Mouse (Mus musculus): ENCODE data around the gene Ddi2. TPM values are rescaled to one million over a fixed set of nuclear protein-coding genes. Genes with fewer than 3 reads are reported as not detected.

Gene Ddi2
- polyA plus RNA-seq, 1 experiment from 2014 or later: 22.6 TPM

DNA sequence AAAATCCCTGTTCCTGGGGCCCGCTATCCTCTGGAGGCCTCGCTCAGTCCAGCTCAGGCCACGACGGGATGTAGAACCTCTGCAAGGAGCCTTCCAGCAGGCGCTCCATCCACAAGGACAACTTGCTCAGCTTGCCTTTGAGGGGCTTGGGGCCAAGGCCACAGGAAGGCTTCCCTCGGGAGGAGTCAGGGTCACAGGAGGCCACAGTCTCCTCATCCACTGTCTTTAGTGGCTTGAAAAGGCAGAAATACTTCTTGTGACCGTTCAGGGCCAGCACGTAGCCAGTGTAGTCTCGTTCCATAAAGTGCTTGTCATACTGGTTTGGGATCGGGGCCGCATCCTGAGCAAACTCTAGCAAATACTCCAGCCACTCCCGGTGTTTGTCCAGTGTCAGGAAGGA lies 40.3 kb upstream of the Ddi2 start:
- H3K27me3 ChIP-seq (ENCODE audit: control insufficient read depth, insufficient read depth, low read length): no peaks in the 10 kb centered on the region
- H3K9me3 ChIP-seq (ENCODE audit: control insufficient read depth, low read length): no peaks in the 10 kb centered on the region
- no peak overlapping the region for H3K4me2 ChIP-seq (ENCODE audit: low read depth, low read length, severe bottlenecking)
- DNase-seq (ENCODE audit: low spot score): no peak
- no peak overlapping the region for H3K27ac ChIP-seq (ENCODE audit: low read depth, low read length)
- peaks cover 3% of the 10 kb centered on the region; the same call in 1 of the 2 replicates for H3K36me3 ChIP-seq (ENCODE audit: control insufficient read depth, insufficient read depth, low read length)
- no peaks in the 10 kb centered on the region for H3K4me1 ChIP-seq (replicated peaks; ENCODE audit: control insufficient read depth, insufficient read depth, low read length)
- H3K4me3 ChIP-seq (ENCODE audit: low read depth, low read length): no peak overlapping the region
- H3K9ac ChIP-seq (ENCODE audit: low read length): no peak overlapping the region
- no peak for ATAC-seq (replicated peaks; ENCODE audit: low FRiP score)
- 93% methylated on average over 12 of the region's 12 CpGs for WGBS

DNA sequence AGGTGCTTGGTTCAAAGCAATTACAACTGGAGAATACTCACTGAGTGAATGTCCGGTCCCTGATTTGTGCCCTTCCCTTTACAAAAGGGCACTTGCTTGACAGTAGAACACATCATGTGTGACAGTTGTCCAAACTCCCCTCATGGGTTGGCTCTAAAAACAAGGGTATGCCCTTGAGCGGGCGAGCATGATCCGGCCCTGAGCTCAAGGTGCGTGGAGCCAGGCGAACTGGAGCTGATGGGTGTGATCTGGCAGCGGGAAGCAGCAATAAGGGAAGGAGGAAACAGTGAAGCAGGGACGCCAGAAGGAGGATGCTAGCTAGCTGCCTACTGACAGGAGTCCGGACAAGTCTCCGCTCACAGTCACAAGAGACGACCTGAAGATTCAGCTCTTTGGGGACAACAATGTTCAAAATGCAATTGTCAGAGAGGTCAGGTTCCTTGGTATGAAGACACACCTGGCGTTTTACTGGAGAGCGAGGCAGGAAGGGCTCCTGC lies 38.9 kb upstream of the Ddi2 start:
- Histone ChIP-seq H3K27ac (ENCODE audit: low read depth, low read length) (no peak overlapping the region), H3K9ac (ENCODE audit: low read length) (no peak overlapping the region), H3K9me3 (ENCODE audit: control insufficient read depth, low read length) (no peaks in the 10 kb centered on the region), H3K4me1 (replicated peaks; ENCODE audit: control insufficient read depth, insufficient read depth, low read length) (no peaks in the 10 kb centered on the region), H3K4me3 (ENCODE audit: low read depth, low read length) (no peak overlapping the region), H3K4me2 (ENCODE audit: low read depth, low read length, severe bottlenecking) (no peak overlapping the region), H3K36me3 (ENCODE audit: control insufficient read depth, insufficient read depth, low read length) (peaks cover 3% of the 10 kb centered on the region; the same call in 1 of the 2 replicates), H3K27me3 (ENCODE audit: control insufficient read depth, insufficient read depth, low read length) (no peaks in the 10 kb centered on the region)
- DNase-seq (ENCODE audit: low spot score) (no peak), ATAC-seq (replicated peaks; ENCODE audit: low FRiP score) (no peak)
- 94% methylated on average over 13 of the region's 13 CpGs for WGBS

DNA sequence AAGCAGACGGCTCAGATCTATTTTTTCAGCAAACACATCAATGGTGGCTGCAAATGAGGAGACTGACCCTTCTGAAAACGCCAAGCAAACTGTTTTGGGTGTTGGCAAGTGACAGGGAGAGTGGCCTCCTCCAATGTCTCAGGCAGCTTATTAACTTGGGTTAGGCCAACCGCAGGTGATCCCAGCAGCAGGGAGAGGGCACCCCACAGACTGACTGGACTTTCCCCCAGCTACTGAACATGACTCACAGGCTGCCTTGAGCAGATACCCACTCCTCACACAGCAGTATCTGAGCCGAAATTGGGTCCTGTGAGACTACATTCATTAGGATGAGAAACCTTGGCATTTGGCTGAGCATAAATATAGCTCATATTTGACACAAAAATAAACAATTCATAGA lies 37.7 kb upstream of the Ddi2 start:
- WGBS: 85% methylated on average over 4 of the region's 4 CpGs
- peaks cover 3% of the 10 kb centered on the region; the same call in 1 of the 2 replicates for H3K36me3 ChIP-seq (ENCODE audit: control insufficient read depth, insufficient read depth, low read length)

DNA sequence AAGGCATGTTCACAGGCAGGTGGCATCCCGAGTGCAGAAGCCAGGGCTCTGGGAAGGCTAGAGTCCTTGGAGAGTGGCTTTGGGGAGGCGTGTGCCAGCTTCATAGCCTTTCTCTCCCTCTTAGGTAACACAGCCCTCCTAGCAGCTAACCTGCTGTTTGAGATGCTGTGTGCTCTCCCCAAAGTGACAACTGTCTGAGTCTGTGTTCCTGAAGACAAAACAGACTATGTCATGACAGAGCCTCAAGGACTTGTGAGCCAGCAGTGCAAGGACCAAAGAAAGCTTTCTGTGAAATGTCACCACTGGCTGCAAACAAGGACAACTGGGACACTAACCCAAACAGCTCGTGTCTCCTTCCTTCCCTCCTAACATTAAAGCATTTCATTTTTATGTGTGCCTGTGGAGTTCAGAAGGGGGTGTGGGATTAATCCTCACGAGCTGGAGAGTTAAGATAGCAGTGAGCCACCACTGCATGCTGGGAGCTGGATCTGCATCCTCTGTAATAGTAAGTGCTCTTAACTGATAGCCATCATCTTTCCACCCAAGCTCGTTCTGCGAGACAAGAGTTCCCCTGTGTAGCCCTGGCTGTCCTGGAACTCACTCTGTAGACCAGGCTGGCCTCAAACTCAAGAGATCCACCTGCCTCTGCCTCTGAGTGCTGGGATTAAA lies 35.8 kb upstream of the Ddi2 start:
- 72% methylated on average over 6 of the region's 6 CpGs for WGBS
- Histone ChIP-seq H3K27ac (ENCODE audit: low read depth, low read length) (no peak overlapping the region), H3K4me3 (ENCODE audit: low read depth, low read length) (no peak overlapping the region), H3K36me3 (ENCODE audit: control insufficient read depth, insufficient read depth, low read length) (peaks cover 3% of the 10 kb centered on the region; the same call in 1 of the 2 replicates), H3K4me2 (ENCODE audit: low read depth, low read length, severe bottlenecking) (no peak overlapping the region), H3K4me1 (replicated peaks; ENCODE audit: control insufficient read depth, insufficient read depth, low read length) (no peaks in the 10 kb centered on the region), H3K9me3 (ENCODE audit: control insufficient read depth, low read length) (no peaks in the 10 kb centered on the region), H3K9ac (ENCODE audit: low read length) (no peak overlapping the region), H3K27me3 (ENCODE audit: control insufficient read depth, insufficient read depth, low read length) (no peaks in the 10 kb centered on the region)
- no peak for DNase-seq (ENCODE audit: low spot score)
- ATAC-seq (replicated peaks; ENCODE audit: low FRiP score): no peak

More for the DNA sequence above, 37.7 kb upstream of the Ddi2 start:
- no peaks in the 10 kb centered on the region for H3K4me1 ChIP-seq (replicated peaks; ENCODE audit: control insufficient read depth, insufficient read depth, low read length)
- H3K27me3 ChIP-seq (ENCODE audit: control insufficient read depth, insufficient read depth, low read length): no peaks in the 10 kb centered on the region
- H3K9ac ChIP-seq (ENCODE audit: low read length): no peak overlapping the region
- no peak for DNase-seq (ENCODE audit: low spot score)
- H3K4me3 ChIP-seq (ENCODE audit: low read depth, low read length): no peak overlapping the region
- H3K27ac ChIP-seq (ENCODE audit: low read depth, low read length): no peak overlapping the region
- no peak overlapping the region for H3K4me2 ChIP-seq (ENCODE audit: low read depth, low read length, severe bottlenecking)
- no peaks in the 10 kb centered on the region for H3K9me3 ChIP-seq (ENCODE audit: control insufficient read depth, low read length)
- ATAC-seq (replicated peaks; ENCODE audit: low FRiP score): no peak

DNA sequence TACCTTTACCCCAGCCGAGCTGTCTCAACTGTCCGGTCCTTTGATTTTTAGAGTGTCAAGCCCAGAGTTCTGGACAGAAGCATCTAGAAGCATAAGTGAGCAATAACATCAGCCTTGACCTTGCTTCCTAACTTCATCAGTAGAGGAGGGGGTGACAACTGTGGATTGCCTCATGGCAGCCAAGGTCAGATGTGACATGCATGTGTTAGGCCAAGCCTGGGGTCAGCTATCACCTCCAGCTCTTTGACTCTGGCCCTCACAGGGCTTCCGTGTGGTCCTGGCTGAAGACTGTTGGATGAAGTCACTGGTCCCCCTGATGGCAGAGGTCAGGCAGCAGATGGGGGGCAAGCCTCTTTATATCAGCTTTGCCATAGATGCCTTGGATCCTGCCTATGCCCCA lies 33.9 kb upstream of the Ddi2 start:
- no peak for ATAC-seq (replicated peaks; ENCODE audit: low FRiP score)
- Histone ChIP-seq H3K4me2 (ENCODE audit: low read depth, low read length, severe bottlenecking) (no peak overlapping the region), H3K9me3 (ENCODE audit: control insufficient read depth, low read length) (no peaks in the 10 kb centered on the region), H3K9ac (ENCODE audit: low read length) (no peak overlapping the region), H3K4me3 (ENCODE audit: low read depth, low read length) (no peak overlapping the region), H3K27ac (ENCODE audit: low read depth, low read length) (no peak overlapping the region), H3K36me3 (ENCODE audit: control insufficient read depth, insufficient read depth, low read length) (no peaks in the 10 kb centered on the region), H3K27me3 (ENCODE audit: control insufficient read depth, insufficient read depth, low read length) (no peaks in the 10 kb centered on the region), H3K4me1 (replicated peaks; ENCODE audit: control insufficient read depth, insufficient read depth, low read length) (no peaks in the 10 kb centered on the region)
- DNase-seq (ENCODE audit: low spot score): no peak
- WGBS: 88% methylated on average over 3 of the region's 3 CpGs

DNA sequence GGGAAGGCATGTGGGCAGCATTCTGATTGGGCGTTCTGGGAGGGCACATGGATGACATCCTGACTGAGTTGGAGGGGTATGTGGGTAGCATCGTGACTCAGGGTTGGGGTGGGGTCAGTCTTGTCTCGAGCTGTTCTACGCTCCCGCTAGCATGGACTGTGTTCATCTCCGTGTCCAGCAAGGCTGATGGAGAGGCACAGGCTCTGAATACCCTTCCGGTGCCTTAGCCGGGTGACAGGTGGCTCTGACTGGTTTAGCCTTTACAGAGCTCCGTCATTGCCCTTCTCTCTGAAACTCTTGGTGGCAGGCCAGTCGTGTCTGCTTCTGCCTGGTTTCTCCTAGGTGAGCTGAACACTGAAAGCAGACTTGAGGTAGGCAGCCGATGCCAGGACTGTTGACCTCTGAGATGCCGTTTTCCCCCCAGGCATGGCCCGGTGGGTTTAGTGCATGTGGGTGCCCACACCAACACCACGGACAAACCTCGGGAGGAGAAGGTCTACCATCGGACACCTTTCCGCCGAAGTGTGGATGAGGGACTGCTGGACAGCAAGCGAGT lies 32.2 kb upstream of the Ddi2 start:
- Histone ChIP-seq H3K4me3 (ENCODE audit: low read depth, low read length) (no peak overlapping the region), H3K36me3 (ENCODE audit: control insufficient read depth, insufficient read depth, low read length) (no peaks in the 10 kb centered on the region), H3K27me3 (ENCODE audit: control insufficient read depth, insufficient read depth, low read length) (no peaks in the 10 kb centered on the region), H3K4me1 (replicated peaks; ENCODE audit: control insufficient read depth, insufficient read depth, low read length) (no peaks in the 10 kb centered on the region), H3K4me2 (ENCODE audit: low read depth, low read length, severe bottlenecking) (no peak overlapping the region), H3K27ac (ENCODE audit: low read depth, low read length) (no peak overlapping the region), H3K9ac (ENCODE audit: low read length) (no peak overlapping the region), H3K9me3 (ENCODE audit: control insufficient read depth, low read length) (no peaks in the 10 kb centered on the region)
- WGBS: 92% methylated on average over 19 of the region's 19 CpGs
- no peak for DNase-seq (ENCODE audit: low spot score)
- ATAC-seq (replicated peaks; ENCODE audit: low FRiP score): no peak

DNA sequence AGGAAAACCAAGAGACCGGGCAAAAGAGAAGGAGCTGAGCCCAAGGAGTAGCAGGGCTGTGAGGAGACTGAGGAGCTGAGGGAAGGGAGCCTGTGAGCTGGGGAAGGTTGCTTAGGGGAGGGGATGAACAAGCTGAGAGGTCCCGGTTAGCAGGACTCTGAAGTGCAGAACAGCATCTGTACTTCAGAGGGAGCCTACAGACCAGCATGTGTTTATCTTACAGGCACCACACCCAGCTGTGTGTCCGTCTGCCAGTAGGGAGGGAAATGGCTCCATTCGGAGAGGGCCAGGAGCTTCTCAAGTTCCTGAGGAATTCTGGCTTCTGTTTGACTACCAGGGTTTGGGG lies 28.8 kb upstream of the Ddi2 start:
- 20% methylated on average over 4 of the region's 4 CpGs for WGBS
- no peaks in the 10 kb centered on the region for H3K9me3 ChIP-seq (ENCODE audit: control insufficient read depth, low read length)
- no peaks in the 10 kb centered on the region for H3K36me3 ChIP-seq (ENCODE audit: control insufficient read depth, insufficient read depth, low read length)
- no peak overlapping the region for H3K27ac ChIP-seq (ENCODE audit: low read depth, low read length)
- ATAC-seq (replicated peaks; ENCODE audit: low FRiP score): no peak
- no peak overlapping the region for H3K4me2 ChIP-seq (ENCODE audit: low read depth, low read length, severe bottlenecking)
- no peak overlapping the region for H3K4me3 ChIP-seq (ENCODE audit: low read depth, low read length)
- DNase-seq (ENCODE audit: low spot score): no peak
- H3K9ac ChIP-seq (ENCODE audit: low read length): no peak overlapping the region
- H3K4me1 ChIP-seq (replicated peaks; ENCODE audit: control insufficient read depth, insufficient read depth, low read length): no peaks in the 10 kb centered on the region
- no peaks in the 10 kb centered on the region for H3K27me3 ChIP-seq (ENCODE audit: control insufficient read depth, insufficient read depth, low read length)

DNA sequence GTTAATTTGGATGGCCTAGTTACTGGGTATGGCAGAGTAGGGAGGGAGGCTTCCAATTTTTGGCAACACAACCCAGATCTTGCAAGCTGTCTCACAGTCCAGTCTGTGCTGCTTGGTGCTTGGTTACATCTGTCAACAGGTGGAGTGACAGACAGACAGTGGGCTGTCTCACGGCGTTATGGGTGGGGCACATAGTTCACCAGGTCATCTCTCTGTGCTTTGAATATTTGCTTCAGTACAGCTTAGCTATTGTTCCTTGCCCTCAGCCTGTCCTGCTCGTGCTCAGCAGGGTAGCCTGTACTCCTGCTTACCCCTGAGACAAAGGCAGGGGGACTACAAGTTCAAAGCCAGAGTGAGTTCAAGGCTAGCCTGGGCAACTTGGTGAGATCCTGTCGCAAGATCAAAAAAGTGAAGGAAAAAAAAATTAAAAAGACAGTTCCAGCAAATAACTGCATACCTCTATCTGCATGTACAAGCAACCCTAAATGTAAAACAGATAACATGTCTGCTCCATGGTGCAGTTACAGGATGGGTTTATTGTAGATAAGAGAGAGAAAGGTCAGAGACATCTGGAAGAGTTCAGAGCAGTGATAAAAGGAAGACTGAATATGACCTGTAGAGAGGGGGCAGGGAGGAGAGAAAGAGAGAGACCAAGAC lies 28.3 kb upstream of the Ddi2 start:
- WGBS: 54% methylated on average over 4 of the region's 4 CpGs

More for the DNA sequence above, 28.3 kb upstream of the Ddi2 start:
- no peak overlapping the region for H3K4me3 ChIP-seq (ENCODE audit: low read depth, low read length)
- DNase-seq (ENCODE audit: low spot score) (no peak), ATAC-seq (replicated peaks; ENCODE audit: low FRiP score) (no peak)
- H3K4me2 ChIP-seq (ENCODE audit: low read depth, low read length, severe bottlenecking): no peak overlapping the region
- no peaks in the 10 kb centered on the region for H3K4me1 ChIP-seq (replicated peaks; ENCODE audit: control insufficient read depth, insufficient read depth, low read length)
- H3K27me3 ChIP-seq (ENCODE audit: control insufficient read depth, insufficient read depth, low read length): no peaks in the 10 kb centered on the region
- no peak overlapping the region for H3K27ac ChIP-seq (ENCODE audit: low read depth, low read length)
- no peaks in the 10 kb centered on the region for H3K9me3 ChIP-seq (ENCODE audit: control insufficient read depth, low read length)
- H3K9ac ChIP-seq (ENCODE audit: low read length): no peak overlapping the region
- no peaks in the 10 kb centered on the region for H3K36me3 ChIP-seq (ENCODE audit: control insufficient read depth, insufficient read depth, low read length)
